8 mouse cellular contexts compared by ENCODE assay signal in genomic region chr16:20717181-20717977, GRCm38 (mm10). TPM values are rescaled to one million over a fixed set of nuclear protein-coding genes. Genes with fewer than 3 reads are reported as not detected.
A peak's percentile ranks its signal among the peaks of the same experiment; 100 is the strongest.
DNase-seq lines count a peak whose midpoint lies in the region; ATAC-seq and TF ChIP-seq lines count a peak whose summit lies in the region.

TSS of gene Polr2h (plus strand) at chr16:20717665.
TSS of gene Clcn2 (minus strand) at chr16:20717746.

- H3K4me1 ChIP-seq in embryonic facial prominence, embryonic 13.5 days = peaks cover 34% of the 10 kb centered on the region
- H3K4me1 ChIP-seq in kidney, adult 2 months (ENCODE audit: control insufficient read depth, insufficient read depth, low read length) = peaks cover 6% of the 10 kb centered on the region; the same call in 1 of the 2 replicates
- peaks cover 35% of the 10 kb centered on the region for H3K4me1 ChIP-seq in limb, embryonic 12.5 days (replicated peaks)
- H3K4me1 ChIP-seq in midbrain, embryonic 15.5 days = peaks cover 43% of the 10 kb centered on the region
- H3K4me1 ChIP-seq in spleen, adult 2 months (ENCODE audit: control insufficient read depth, insufficient read depth, insufficient read length) = peaks cover 4% of the 10 kb centered on the region; the same call in 1 of the 2 replicates

- peak; percentile 65 for TF ChIP-seq CTCF in kidney, adult 2 months (conservative IDR thresholded peaks at IDR 0.05; ENCODE audit: insufficient read depth, insufficient read length, low read depth, low read length)
- peak; percentile 70; the same call in 1 of the 2 replicates for TF ChIP-seq CTCF in spleen, adult 2 months (IDR thresholded peaks at IDR 0.05; ENCODE audit: extremely low read depth, insufficient read depth, insufficient read length, insufficient replicate concordance)

- no peaks in the 10 kb centered on the region for H3K27me3 ChIP-seq in embryonic facial prominence, embryonic 13.5 days
- no peaks in the 10 kb centered on the region for H3K27me3 ChIP-seq in kidney, adult 2 months (replicated peaks; ENCODE audit: control insufficient read depth, insufficient read depth, low read length)
- no peaks in the 10 kb centered on the region for H3K27me3 ChIP-seq in limb, embryonic 12.5 days
- no peaks in the 10 kb centered on the region for H3K27me3 ChIP-seq in midbrain, embryonic 15.5 days (replicated peaks)
- no peaks in the 10 kb centered on the region for H3K27me3 ChIP-seq in spleen, adult 2 months (ENCODE audit: control insufficient read depth, insufficient read depth, low read length)

- peak; percentile 5 for TF ChIP-seq POLR2A in kidney, adult 2 months (IDR thresholded peaks at IDR 0.05; ENCODE audit: low read depth, low read length)
- peak; percentile 12; the same call in 1 of the 2 replicates for TF ChIP-seq POLR2A in spleen, adult 2 months (IDR thresholded peaks at IDR 0.05; ENCODE audit: low read depth, low read length)

- under 1% methylated on average over 62 of the region's 62 CpGs for WGBS in embryonic facial prominence, embryonic 13.5 days
- under 1% methylated on average over 62 of the region's 62 CpGs for WGBS in kidney, adult 2 months
- under 1% methylated on average over 62 of the region's 62 CpGs for WGBS in limb, embryonic 12.5 days
- WGBS in midbrain, embryonic 15.5 days = under 1% methylated on average over 62 of the region's 62 CpGs
- under 1% methylated on average over 62 of the region's 62 CpGs for WGBS in spleen, adult 2 months

- peaks cover 38% of the 10 kb centered on the region for H3K36me3 ChIP-seq in embryonic facial prominence, embryonic 13.5 days
- H3K36me3 ChIP-seq in kidney, adult 2 months (ENCODE audit: control insufficient read depth, insufficient read depth, low read length) = no peaks in the 10 kb centered on the region
- H3K36me3 ChIP-seq in limb, embryonic 12.5 days = peaks cover 41% of the 10 kb centered on the region
- H3K36me3 ChIP-seq in midbrain, embryonic 15.5 days (replicated peaks) = peaks cover 9% of the 10 kb centered on the region; the same call in 1 of the 2 replicates
- H3K36me3 ChIP-seq in spleen, adult 2 months (ENCODE audit: control insufficient read depth, insufficient read depth, low read length) = peaks cover 2% of the 10 kb centered on the region

- H3K9me3 ChIP-seq in embryonic facial prominence, embryonic 13.5 days = no peaks in the 10 kb centered on the region
- H3K9me3 ChIP-seq in limb, embryonic 12.5 days = no peaks in the 10 kb centered on the region
- no peaks in the 10 kb centered on the region for H3K9me3 ChIP-seq in midbrain, embryonic 15.5 days

- H3K4me2 ChIP-seq in embryonic facial prominence, embryonic 13.5 days = peak within 1 kb of the TSS; percentile 90
- peak within 1 kb of the TSS; percentile 88 for H3K4me2 ChIP-seq in limb, embryonic 12.5 days
- H3K4me2 ChIP-seq in midbrain, embryonic 15.5 days = peak within 1 kb of the TSS; percentile 98

- peak; percentile 100 for DNase-seq in 3134 (ENCODE audit: extremely low read depth, insufficient read length, low spot score)
- peak; percentile 98 for DNase-seq in adrenal gland, postnatal 36 days
- DNase-seq in heart, adult 18-20 months = peak; percentile 98
- peak; percentile 99 for DNase-seq in kidney, adult 2 months
- DNase-seq in spleen, adult 2 months (ENCODE audit: low read depth in 1 of 2, low spot score in 2 of 2) = peak; percentile 94

- ATAC-seq in embryonic facial prominence, embryonic 13.5 days (ENCODE audit: insufficient number of reproducible peaks, insufficient read depth, low FRiP score, low TSS enrichment, low read depth) = peak; percentile 79
- ATAC-seq in limb, embryonic 12.5 days (ENCODE audit: insufficient number of reproducible peaks, insufficient read depth, low FRiP score, low TSS enrichment, low read depth) = peak; percentile 67
- ATAC-seq in midbrain, embryonic 15.5 days (replicated peaks) = peak; percentile 88

- H3K4me3 ChIP-seq in embryonic facial prominence, embryonic 13.5 days = peak within 1 kb of the TSS; percentile 70
- H3K4me3 ChIP-seq in kidney, adult 2 months (ENCODE audit: insufficient read depth, low read depth, low read length) = peak within 1 kb of the TSS; percentile 75
- H3K4me3 ChIP-seq in limb, embryonic 12.5 days (replicated peaks) = peak within 1 kb of the TSS; percentile 66
- peak within 1 kb of the TSS; percentile 70 for H3K4me3 ChIP-seq in midbrain, embryonic 15.5 days
- peak within 1 kb of the TSS; percentile 74 for H3K4me3 ChIP-seq in spleen, adult 2 months (ENCODE audit: extremely low read depth, insufficient read depth, insufficient read length)

- H3K9ac ChIP-seq in embryonic facial prominence, embryonic 13.5 days = peak within 1 kb of the TSS; percentile 88
- peak within 1 kb of the TSS; percentile 80 for H3K9ac ChIP-seq in limb, embryonic 12.5 days (replicated peaks)
- H3K9ac ChIP-seq in midbrain, embryonic 15.5 days = peak within 1 kb of the TSS; percentile 67

- peak within 1 kb of the TSS; percentile 98 for H3K27ac ChIP-seq in embryonic facial prominence, embryonic 13.5 days
- peak within 1 kb of the TSS; percentile 96 for H3K27ac ChIP-seq in kidney, adult 2 months (ENCODE audit: insufficient read depth, low read depth, low read length)
- H3K27ac ChIP-seq in limb, embryonic 12.5 days = peak within 1 kb of the TSS; percentile 97
- peak within 1 kb of the TSS; percentile 90 for H3K27ac ChIP-seq in midbrain, embryonic 15.5 days
- peak within 1 kb of the TSS; percentile 84 for H3K27ac ChIP-seq in spleen, adult 2 months (ENCODE audit: insufficient read depth, low read length)

RNA-seq across cellular contexts. Expression of gene Polr2h, which starts in this region (rescaled TPM):
- total RNA-seq in adrenal gland, postnatal 36 days (2021) = 10 to 100 TPM; 37.0 to 56.4 TPM
- polyA plus RNA-seq in embryonic facial prominence, embryonic 13.5 days (2015; fragmentation: Nextera tagmentation; extraction: Ambion mirVana) = 110 and 112 TPM in 2 replicates
- total RNA-seq in heart, adult 18-20 months (2021) = 10 to 100 TPM; 11.0 to 13.1 TPM
- 14.0 and 22.4 TPM in 2 replicates for polyA plus RNA-seq in kidney, adult 2 months (2012; rRNA removed)
- polyA plus RNA-seq in limb, embryonic 12.5 days (2016; fragmentation: Nextera tagmentation; extraction: Ambion mirVana) = 114 and 118 TPM in 2 replicates
- 82.3 and 90.6 TPM in 2 replicates for polyA plus RNA-seq in midbrain, embryonic 15.5 days (2015; fragmentation: Nextera tagmentation; extraction: Ambion mirVana)
- 8.5 and 10.0 TPM in 2 replicates for polyA plus RNA-seq in spleen, adult 2 months (2012; rRNA removed)

RNA-seq across cellular contexts. Expression of gene Clcn2, which starts in this region (rescaled TPM):
- total RNA-seq in adrenal gland, postnatal 36 days (2021) = 10 to 100 TPM; 19.3 to 66.2 TPM
- 15.7 and 18.9 TPM in 2 replicates for polyA plus RNA-seq in embryonic facial prominence, embryonic 13.5 days (2015; fragmentation: Nextera tagmentation; extraction: Ambion mirVana)
- 1 to 10 TPM; 1.2 to 1.6 TPM for total RNA-seq in heart, adult 18-20 months (2021)
- 21.4 and 33.1 TPM in 2 replicates for polyA plus RNA-seq in kidney, adult 2 months (2012; rRNA removed)
- polyA plus RNA-seq in limb, embryonic 12.5 days (2016; fragmentation: Nextera tagmentation; extraction: Ambion mirVana) = 31.1 and 31.9 TPM in 2 replicates
- polyA plus RNA-seq in midbrain, embryonic 15.5 days (2015; fragmentation: Nextera tagmentation; extraction: Ambion mirVana) = 33.7 and 33.8 TPM in 2 replicates
- polyA plus RNA-seq in spleen, adult 2 months (2012; rRNA removed) = 8.5 and 12.1 TPM in 2 replicates

Comparison
In these comparisons a context has a peak if more than half of its experiments do, and no peak if none do; other contexts are left out.
1. Peak in every context shown above with its lines: DNase-seq, ATAC-seq, H3K4me3 ChIP-seq and H3K27ac ChIP-seq.
2. RNA of gene Clcn2 (total RNA-seq): 19.3 to 66.2 TPM in adrenal gland, postnatal 36 days; 1.2 to 1.6 TPM in heart, adult 18-20 months; every median in the first group is over 4 times any median in the second.